Mouse (Mus musculus) bone marrow macrophage, adult 2 months (primary cell): ENCODE measurements around the gene Cers6.

Source experiments
- CTCF ChIP-seq: IDR thresholded peaks from 2 replicates; pipeline ENCODE4 v1.5.1; 2012; ENCODE audit warnings: low read depth, mild to moderate bottlenecking, low read length, moderate library complexity
- POLR2A ChIP-seq: IDR thresholded peaks from 2 replicates; pipeline ENCODE4 v1.6.1; 2012; ENCODE audit warnings: mild to moderate bottlenecking, low read depth, low read length, borderline replicate concordance

- TF ChIP-seq POLR2A = no peak
- TF ChIP-seq CTCF = no peak
These were observed 106.8 kb downstream of the Cers6 start for GRCm38 (mm10) chr2:68968028-68968427.
